Mouse (Mus musculus) MN1 (cell line): ENCODE measurements around the gene Treml1.
"Not testable (repeated sequence)": the region's sequence is repeated elsewhere in the genome, so short reads cannot be mapped to it uniquely, and the experiment has no call there.

Experiments
- DNase-seq: peaks from one replicate; pipeline ENCODE4 v3.0.0-alpha.2; 2016; ENCODE audit warnings: low spot score

The Treml1 gene

GRCm38 (mm10) chr17:48359616-48360015, at the start of gene Treml1:
Gene Treml1 (plus strand): TSS chr17:48359916.
- no peak for DNase-seq

GRCm38 (mm10) chr17:48312124-48312523, 47.6 kb upstream of the Treml1 start:
- DNase-seq: no peak

GRCm38 (mm10) chr17:48315905-48316579, 43.7 kb upstream of the Treml1 start, which contains the start of gene B430306N03Rik:
Gene B430306N03Rik (plus strand): TSS chr17:48316141.
- not testable (repeated sequence) for DNase-seq

- no peak for DNase-seq
These were observed 41.0 kb upstream of the Treml1 start for GRCm38 (mm10) chr17:48318686-48319085.

GRCm38 (mm10) chr17:48321279-48321678, 38.4 kb upstream of the Treml1 start:
- DNase-seq: no peak

- DNase-seq: no peak
These were observed 36.5 kb upstream of the Treml1 start for GRCm38 (mm10) chr17:48323236-48323635.

- DNase-seq: no peak
These were observed 35.5 kb upstream of the Treml1 start for GRCm38 (mm10) chr17:48324258-48324657.

- no peak for DNase-seq
These were observed 34.6 kb upstream of the Treml1 start for GRCm38 (mm10) chr17:48325093-48325492.

- DNase-seq: no peak
These were observed 34.1 kb upstream of the Treml1 start for GRCm38 (mm10) chr17:48325638-48326037.

- DNase-seq: no peak
These were observed 33.1 kb upstream of the Treml1 start for GRCm38 (mm10) chr17:48326656-48327055.

GRCm38 (mm10) chr17:48332524-48332923, 27.2 kb upstream of the Treml1 start:
- no peak for DNase-seq

GRCm38 (mm10) chr17:48334186-48334585, 25.5 kb upstream of the Treml1 start:
- no peak for DNase-seq

GRCm38 (mm10) chr17:48336857-48337256, 22.9 kb upstream of the Treml1 start:
- peak; percentile 44 for DNase-seq

GRCm38 (mm10) chr17:48340267-48340666, 19.4 kb upstream of the Treml1 start:
- no peak for DNase-seq

GRCm38 (mm10) chr17:48341947-48342346, 17.8 kb upstream of the Treml1 start:
- no peak for DNase-seq

GRCm38 (mm10) chr17:48343065-48343464, 16.7 kb upstream of the Treml1 start:
- DNase-seq: no peak

GRCm38 (mm10) chr17:48345824-48346223, 13.9 kb upstream of the Treml1 start:
- DNase-seq: no peak

GRCm38 (mm10) chr17:48346231-48346630, 13.5 kb upstream of the Treml1 start, which contains the start of gene Trem2:
Gene Trem2 (plus strand): TSS chr17:48346401.
- DNase-seq: no peak

GRCm38 (mm10) chr17:48346834-48347233, 12.9 kb upstream of the Treml1 start:
- no peak for DNase-seq

GRCm38 (mm10) chr17:48347287-48347686, 12.4 kb upstream of the Treml1 start:
- DNase-seq: no peak

GRCm38 (mm10) chr17:48350681-48351193, 9.0 kb upstream of the Treml1 start:
- DNase-seq: no peak

- DNase-seq: not testable (repeated sequence)
These were observed 6.7 kb upstream of the Treml1 start for GRCm38 (mm10) chr17:48352976-48353375.

GRCm38 (mm10) chr17:48355822-48356221, 3.9 kb upstream of the Treml1 start:
- DNase-seq: no peak

GRCm38 (mm10) chr17:48357892-48358291, 1.8 kb upstream of the Treml1 start:
- no peak for DNase-seq
